Mouse (Mus musculus) MEL (cell line): ENCODE data around the gene Snrpd2. TPM values are rescaled to one million over a fixed set of nuclear protein-coding genes. Genes with fewer than 3 reads are reported as not detected.

Experiments
- DNase-seq: peaks from one replicate; pipeline ENCODE4 v3.0.0; 2011; ENCODE audit warnings: low read depth, low spot score
- H3K27ac ChIP-seq: 2 replicates; pipeline ENCODE4 v1.5.1; 2012; ENCODE audit warnings: low read depth, mild to moderate bottlenecking, control low read depth, low read length, moderate library complexity; ENCODE audit not compliant: control insufficient read depth
- H3K27me3 ChIP-seq, 2 experiments: fragments of 150-350 bp in 1 of 2; sonication (generic) in 1 of 2; 2 replicates each; pipeline ENCODE4 v1.6.1; 2012; ENCODE audit warnings: low read length in 2 of 2, mild to moderate bottlenecking in 2 of 2, improper control_type of control experiment in 1 of 2, moderate library complexity in 1 of 2; ENCODE audit not compliant: insufficient read depth in 2 of 2, control insufficient read depth in 1 of 2
- H3K36me3 ChIP-seq, 2 experiments: 2 replicates each; pipeline ENCODE4 v1.6.1; 2012 to 2014; ENCODE audit warnings: low read length in 2 of 2, improper control_type of control experiment in 1 of 2, inconsistent platforms in 1 of 2, mild to moderate bottlenecking in 1 of 2; ENCODE audit not compliant: insufficient read depth in 2 of 2, control insufficient read depth in 1 of 2
- H3K4me1 ChIP-seq, 2 experiments: fragments of 150-350 bp in 1 of 2; sonication (generic) in 1 of 2; 2 replicates each; pipeline ENCODE4 v1.6.1; 2012; ENCODE audit warnings: low read length in 2 of 2, improper control_type of control experiment in 1 of 2, mild to moderate bottlenecking in 1 of 2; ENCODE audit not compliant: insufficient read depth in 2 of 2, control insufficient read depth in 1 of 2
- H3K4me3 ChIP-seq, 2 experiments: fragments of 150-350 bp in 1 of 2; sonication (generic) in 1 of 2; 2 replicates each; pipeline ENCODE4 v1.5.1; 2012; ENCODE audit warnings: low read depth in 2 of 2, low read length in 2 of 2, mild to moderate bottlenecking in 2 of 2, moderate library complexity in 2 of 2, control low read depth in 1 of 2, improper control_type of control experiment in 1 of 2; ENCODE audit not compliant: control insufficient read depth in 1 of 2, insufficient read depth in 1 of 2
- H3K79me2 ChIP-seq: 2 replicates; pipeline ENCODE4 v1.6.1; 2012; ENCODE audit warnings: mild to moderate bottlenecking, low read length, moderate library complexity; ENCODE audit not compliant: control insufficient read depth, poor library complexity, insufficient read depth
- H3K9ac ChIP-seq: 2 replicates; pipeline ENCODE4 v1.6.1; 2012; ENCODE audit warnings: low read depth, mild to moderate bottlenecking, control low read depth, low read length, moderate library complexity; ENCODE audit not compliant: control insufficient read depth, poor library complexity, severe bottlenecking
- H3K9me3 ChIP-seq: fragments of 150-350 bp; sonication (generic); replicated peaks from 2 replicates; pipeline ENCODE4 v1.6.1; 2012; ENCODE audit warnings: mild to moderate bottlenecking, low read length, improper control_type of control experiment, moderate library complexity; ENCODE audit not compliant: insufficient read depth
- CHD1 ChIP-seq: IDR thresholded peaks from 2 replicates; pipeline ENCODE4 v1.6.1; 2012; ENCODE audit warnings: low read depth, mild to moderate bottlenecking, inconsistent platforms, low read length, improper control_type of control experiment
- CHD2 ChIP-seq: IDR thresholded peaks from 2 replicates; pipeline ENCODE4 v1.6.1; 2011; ENCODE audit warnings: low read length, improper control_type of control experiment
- CTCF ChIP-seq, 3 experiments: IDR thresholded peaks in 2 of 3; conservative IDR thresholded peaks in 1 of 3; 2 replicates each; pipeline ENCODE4 v1.5.1; 2011 to 2012; ENCODE audit warnings: low read length in 3 of 3, low read depth in 2 of 3, mild to moderate bottlenecking in 2 of 3, improper control_type of control experiment in 1 of 3, inconsistent platforms in 1 of 3, mixed read lengths in 1 of 3, moderate library complexity in 1 of 3; ENCODE audit not compliant: control insufficient read depth in 1 of 3, insufficient read depth in 1 of 3, poor library complexity in 1 of 3, severe bottlenecking in 1 of 3
- E2F4 ChIP-seq: IDR thresholded peaks from 2 replicates; pipeline ENCODE4 v1.6.1; 2011; ENCODE audit warnings: low read depth, low read length, improper control_type of control experiment, borderline replicate concordance
- ELF1 ChIP-seq: IDR thresholded peaks from 2 replicates; pipeline ENCODE4 v1.6.1; 2014; ENCODE audit warnings: low read depth, mild to moderate bottlenecking, inconsistent platforms, low read length, improper control_type of control experiment, moderate library complexity
- EP300 ChIP-seq, 2 experiments: IDR thresholded peaks; 2 replicates each; pipeline ENCODE4 v1.6.1; 2011; ENCODE audit warnings: improper control_type of control experiment in 2 of 2, low read length in 2 of 2, low read depth in 1 of 2, mild to moderate bottlenecking in 1 of 2
- GATA1 ChIP-seq: IDR thresholded peaks from 2 replicates; pipeline ENCODE4 v1.6.1; 2011; ENCODE audit warnings: low read depth, low read length, improper control_type of control experiment
- HCFC1 ChIP-seq: IDR thresholded peaks from 2 replicates; pipeline ENCODE4 v1.6.1; 2012; ENCODE audit warnings: low read depth, mild to moderate bottlenecking, inconsistent platforms, low read length, improper control_type of control experiment, moderate library complexity
- JUND ChIP-seq: IDR thresholded peaks from 2 replicates; pipeline ENCODE4 v1.6.1; 2011; ENCODE audit warnings: low read depth, mild to moderate bottlenecking, improper control_type of control experiment, low read length
- KAT2A ChIP-seq: conservative IDR thresholded peaks from 2 replicates; pipeline ENCODE4 v1.6.1; 2012; ENCODE audit warnings: low read depth, low read length, improper control_type of control experiment, inconsistent platforms
- MAX ChIP-seq: IDR thresholded peaks from 2 replicates; pipeline ENCODE4 v1.6.1; 2011; ENCODE audit warnings: low read length, improper control_type of control experiment
- MAZ ChIP-seq: IDR thresholded peaks from 2 replicates; pipeline ENCODE4 v1.6.1; 2012; ENCODE audit warnings: low read depth, mild to moderate bottlenecking, inconsistent platforms, low read length, improper control_type of control experiment
- MXI1 ChIP-seq: IDR thresholded peaks from 2 replicates; pipeline ENCODE4 v1.6.1; 2011; ENCODE audit warnings: mild to moderate bottlenecking, low read depth, low read length, improper control_type of control experiment
- NRF1 ChIP-seq: IDR thresholded peaks from 2 replicates; pipeline ENCODE4 v1.6.1; 2014; ENCODE audit warnings: low read depth, mild to moderate bottlenecking, inconsistent platforms, low read length, improper control_type of control experiment, moderate library complexity; ENCODE audit not compliant: poor library complexity, insufficient read depth, severe bottlenecking
- POLR2A ChIP-seq, 2 experiments: IDR thresholded peaks; 2 replicates each; pipeline ENCODE4 v1.6.1; 2011 to 2012; ENCODE audit warnings: low read length in 2 of 2, mild to moderate bottlenecking in 2 of 2, control low read depth in 1 of 2, improper control_type of control experiment in 1 of 2, low read depth in 1 of 2, moderate library complexity in 1 of 2; ENCODE audit not compliant: control insufficient read depth in 1 of 2, insufficient read depth in 1 of 2, poor library complexity in 1 of 2
- POLR2AphosphoS5 ChIP-seq: IDR thresholded peaks from 2 replicates; pipeline ENCODE4 v1.6.1; 2012; ENCODE audit warnings: low read depth, borderline replicate concordance, mild to moderate bottlenecking, inconsistent platforms, low read length, moderate library complexity, mixed read lengths
- RAD21 ChIP-seq: IDR thresholded peaks from 2 replicates; pipeline ENCODE4 v1.6.1; 2011; ENCODE audit warnings: mild to moderate bottlenecking, low read depth, low read length, improper control_type of control experiment
- RCOR1 ChIP-seq: IDR thresholded peaks from 2 replicates; pipeline ENCODE4 v1.6.1; 2012; ENCODE audit warnings: low read depth, mild to moderate bottlenecking, inconsistent platforms, low read length, improper control_type of control experiment
- SIN3A ChIP-seq: IDR thresholded peaks from 2 replicates; pipeline ENCODE4 v1.6.1; 2012; ENCODE audit warnings: low read length, improper control_type of control experiment, inconsistent platforms
- TAL1 ChIP-seq: IDR thresholded peaks from 2 replicates; pipeline ENCODE4 v1.6.1; 2012; ENCODE audit warnings: mild to moderate bottlenecking, inconsistent platforms, low read length, moderate library complexity, mixed read lengths
- TBP ChIP-seq: IDR thresholded peaks from 2 replicates; pipeline ENCODE4 v1.8.0; 2011; ENCODE audit warnings: low read depth, low read length, improper control_type of control experiment
- UBTF ChIP-seq: IDR thresholded peaks from 2 replicates; pipeline ENCODE4 v1.6.1; 2012; ENCODE audit warnings: low read depth, mild to moderate bottlenecking, inconsistent platforms, low read length, improper control_type of control experiment, moderate library complexity, borderline replicate concordance; ENCODE audit not compliant: insufficient read depth
- ZNF384 ChIP-seq: IDR thresholded peaks from 2 replicates; pipeline ENCODE4 v1.6.1; 2012; ENCODE audit warnings: low read depth, mild to moderate bottlenecking, inconsistent platforms, low read length, improper control_type of control experiment
- polyA plus RNA-seq, 2 experiments: library from polyadenylated mRNA; stranded (reverse) in 1 of 2; unstranded in 1 of 2; fragments of >175 nt in 1 of 2; fragments of >200 nt in 1 of 2; gene quantifications; 2 replicates each; pipeline versions ENCODE4 v1.2.1 to v1.2.4; 2012; ENCODE audit warnings: low replicate concordance in 2 of 2, low read depth in 1 of 2; ENCODE audit not compliant: insufficient read length in 2 of 2, insufficient read depth in 1 of 2, missing spikeins in 1 of 2
- total RNA-seq: library from RNA; depleted of rRNA; stranded (reverse); fragments of 300-350 nt; gene quantifications from 2 replicates; pipeline ENCODE4 v1.2.3, GENCODE M21; 2012

The Snrpd2 gene
- total and polyA plus RNA-seq, 3 experiments = 234 to 345 TPM; not detected in 1

DNA sequence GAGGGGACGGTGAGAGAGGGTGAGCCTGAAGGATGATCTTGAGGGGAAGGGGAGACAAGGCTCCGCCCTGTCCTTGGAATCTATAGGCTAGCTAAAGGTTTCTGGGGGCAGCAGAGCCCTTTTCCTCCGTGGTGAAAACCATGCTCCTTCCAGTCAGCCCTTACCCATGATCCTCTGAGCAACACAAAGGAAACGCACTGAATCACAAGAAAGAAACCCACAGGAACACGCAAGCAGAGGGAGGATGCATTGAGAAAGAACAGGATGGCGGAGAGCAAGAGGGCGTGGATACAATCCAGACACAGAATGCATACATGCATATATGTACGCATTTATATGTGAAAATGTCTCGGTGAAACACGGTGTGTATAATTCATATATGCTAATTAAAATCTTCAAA lies 20.0 kb downstream of the Snrpd2 start:
- no peak overlapping the region for H3K4me3 ChIP-seq
- no peaks in the 10 kb centered on the region for H3K9me3 ChIP-seq
- peaks cover 0 to 7% of the 10 kb centered on the region in 2 experiments; a peak in 2 of 4 replicates for H3K36me3 ChIP-seq
- H3K79me2 ChIP-seq = no peaks in the 10 kb centered on the region
- no peaks in the 10 kb centered on the region for H3K27me3 ChIP-seq
- TF ChIP-seq MAX = no peak
- no peak for TF ChIP-seq GATA1
- no peak for TF ChIP-seq CHD1
- TF ChIP-seq UBTF = no peak
- no peak for TF ChIP-seq CHD2
- no peak for TF ChIP-seq EP300 (IDR thresholded peaks at IDR 0.05; ENCODE audit: low read depth in 1 of 2, low read length in 2 of 2)
- TF ChIP-seq NRF1 = no peak
- no peak for TF ChIP-seq ZNF384
- no peak for TF ChIP-seq SIN3A
- peaks cover 3 to 25% of the 10 kb centered on the region in 2 experiments; a peak in 3 of 4 replicates for H3K4me1 ChIP-seq
- no peak overlapping the region for H3K9ac ChIP-seq
- H3K27ac ChIP-seq = no peak overlapping the region
- DNase-seq = no peak

DNA sequence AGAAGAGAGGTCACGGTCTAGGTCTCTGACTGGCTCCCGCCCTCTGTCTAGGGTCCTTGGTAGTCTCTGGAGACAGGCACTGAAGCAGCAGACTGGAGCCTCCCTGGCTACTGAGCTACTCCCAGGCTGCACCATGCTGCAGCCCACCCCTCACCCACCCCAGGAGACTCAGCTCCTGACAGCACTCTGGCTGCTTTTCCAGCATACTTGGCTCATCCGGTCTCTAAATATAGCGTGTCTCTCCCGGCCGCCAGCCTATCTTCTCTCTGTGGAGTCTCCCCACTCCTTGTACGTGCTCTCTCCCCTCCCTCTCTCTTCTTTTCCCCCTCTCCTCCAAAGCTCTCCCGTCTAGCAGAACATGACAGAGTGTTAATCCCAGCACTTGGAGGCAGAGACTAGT lies 20.6 kb downstream of the Snrpd2 start:
- Histone ChIP-seq H3K4me1 (peaks cover 3 to 19% of the 10 kb centered on the region in 2 experiments; a peak in 3 of 4 replicates), H3K9ac (no peak overlapping the region), H3K9me3 (no peaks in the 10 kb centered on the region), H3K79me2 (no peaks in the 10 kb centered on the region), H3K27ac (no peak overlapping the region), H3K4me3 (no peak overlapping the region), H3K36me3 (peaks cover 0 to 7% of the 10 kb centered on the region in 2 experiments; a peak in 2 of 4 replicates), H3K27me3 (no peaks in the 10 kb centered on the region)
- DNase-seq = no peak
- TF ChIP-seq RCOR1 = no peak
- TF ChIP-seq ELF1 = no peak
- TF ChIP-seq MXI1 = no peak
- no peak for TF ChIP-seq POLR2A (IDR thresholded peaks at IDR 0.05; ENCODE audit: control insufficient read depth in 1 of 2, insufficient read depth in 1 of 2, low read depth in 1 of 2, low read length in 2 of 2, poor library complexity in 1 of 2)
- TF ChIP-seq POLR2AphosphoS5 = no peak
- TF ChIP-seq HCFC1 = no peak
- no peak for TF ChIP-seq KAT2A
- TF ChIP-seq CTCF (IDR thresholded peaks at IDR 0.05 in 2 of 3, conservative IDR thresholded peaks at IDR 0.05 in 1 of 3; ENCODE audit: control insufficient read depth in 1 of 3, insufficient read depth in 1 of 3, low read depth in 2 of 3, low read length in 3 of 3, poor library complexity in 1 of 3, severe bottlenecking in 1 of 3) = no peak
- no peak for TF ChIP-seq TAL1
- no peak for TF ChIP-seq E2F4
- TF ChIP-seq RAD21 = no peak
- no peak for TF ChIP-seq TBP
- TF ChIP-seq EP300 (IDR thresholded peaks at IDR 0.05; ENCODE audit: low read depth in 1 of 2, low read length in 2 of 2) = no peak
- no peak for TF ChIP-seq MAX
- no peak for TF ChIP-seq MAZ
- TF ChIP-seq JUND = no peak
